Mouse (Mus musculus): ENCODE measurements around the gene Nudt17.
"Not testable (repeated sequence)": the region's sequence is repeated elsewhere in the genome, so short reads cannot be mapped to it uniquely, and the experiment has no call there.

Gene Nudt17

DNA sequence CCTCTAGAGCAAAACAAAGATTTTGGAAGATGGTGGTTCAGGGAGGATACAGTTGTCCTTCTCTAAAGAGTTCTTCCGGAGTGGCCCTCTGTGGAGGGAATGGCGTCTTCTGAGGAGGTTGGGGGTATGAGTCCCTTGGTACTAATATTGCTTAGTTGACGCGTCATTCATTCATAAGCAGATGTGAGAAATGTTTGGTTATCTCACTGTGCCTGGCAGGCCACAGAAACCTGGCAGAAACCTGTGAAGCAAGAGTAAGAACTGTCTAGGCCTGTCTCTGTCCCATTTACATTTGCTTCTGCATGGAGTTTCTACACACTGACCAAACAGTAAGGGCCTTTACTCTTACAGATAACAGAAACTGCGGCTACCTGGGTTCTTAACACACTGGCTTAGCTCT, 36.8 kb downstream of the Nudt17 start:
- in situ Hi-C loops (cut with MboI, MseI), result no loop called here

DNA sequence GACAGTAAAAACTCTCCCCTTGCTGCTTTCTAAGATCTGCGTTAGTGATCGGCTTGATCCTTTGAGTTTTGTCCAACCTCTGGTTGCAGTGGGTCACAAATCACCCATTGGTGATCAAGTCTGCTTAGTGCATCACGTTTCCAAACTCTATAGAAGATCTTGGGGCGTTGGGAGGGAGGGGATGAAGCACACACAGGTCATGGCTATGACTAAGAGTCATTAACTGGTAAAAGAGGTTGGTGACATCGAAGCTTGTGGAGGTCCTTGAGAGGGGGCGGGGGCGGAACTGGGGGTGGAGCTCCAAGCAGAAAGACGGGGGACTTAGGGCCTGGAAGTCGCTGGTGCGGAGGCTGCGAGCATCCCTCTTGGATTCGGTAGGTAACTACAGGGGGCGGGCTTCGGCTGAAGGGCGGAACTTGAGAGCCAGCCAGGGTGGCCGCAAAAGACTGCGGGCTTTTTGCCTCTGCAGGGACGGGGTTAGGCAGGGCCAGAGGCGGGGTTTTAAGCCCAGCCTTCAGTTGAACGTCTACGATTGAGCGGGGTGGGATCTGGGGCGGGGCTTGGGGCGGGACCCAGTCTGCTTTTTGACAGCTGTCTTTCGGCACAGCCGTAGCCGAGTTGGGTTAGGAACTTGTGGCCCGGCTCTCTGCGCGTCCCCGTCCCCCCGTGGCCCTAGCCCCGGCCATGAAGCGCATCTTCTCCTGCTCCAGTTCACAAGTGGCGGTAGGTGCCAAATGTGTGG, 38.5 kb downstream of the Nudt17 start, which contains the start of gene Ankrd35:
Gene Ankrd35, plus strand, starts transcription at position 405 of the 742 bp plus-strand sequence.
- in situ Hi-C loops (cut with MboI, MseI), result no loop called here

DNA sequence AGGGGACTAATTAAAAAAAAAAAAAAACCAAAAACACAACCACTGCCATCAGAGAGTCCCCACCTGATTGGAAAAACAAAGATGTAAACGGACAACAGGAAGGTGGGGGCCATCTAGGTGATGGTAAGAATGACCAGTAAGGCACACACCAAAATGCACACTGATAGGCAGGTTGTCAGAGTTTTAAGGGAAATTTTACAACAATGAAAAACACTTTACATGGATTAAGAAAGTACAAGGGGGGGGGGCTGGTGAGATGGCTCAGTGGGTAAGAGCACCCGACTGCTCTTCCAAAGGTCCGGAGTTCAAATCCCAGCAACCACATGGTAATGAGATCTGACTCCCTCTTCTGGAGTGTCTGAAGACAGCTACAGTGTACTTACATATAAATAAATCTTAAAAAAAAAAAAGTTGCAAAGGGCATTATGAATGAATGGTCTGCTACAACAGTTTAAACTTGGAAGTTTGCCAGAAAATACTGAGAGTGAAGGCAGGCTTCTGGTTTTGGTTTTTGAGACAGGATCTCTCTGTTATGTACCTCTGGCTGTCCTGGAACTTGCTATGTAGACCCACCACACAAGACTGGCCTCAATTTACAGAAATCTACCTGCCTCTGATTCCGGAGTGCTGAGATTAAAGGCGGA, 39.8 kb downstream of the Nudt17 start:
- in situ Hi-C loops (cut with MboI, MseI), result no loop called here

DNA sequence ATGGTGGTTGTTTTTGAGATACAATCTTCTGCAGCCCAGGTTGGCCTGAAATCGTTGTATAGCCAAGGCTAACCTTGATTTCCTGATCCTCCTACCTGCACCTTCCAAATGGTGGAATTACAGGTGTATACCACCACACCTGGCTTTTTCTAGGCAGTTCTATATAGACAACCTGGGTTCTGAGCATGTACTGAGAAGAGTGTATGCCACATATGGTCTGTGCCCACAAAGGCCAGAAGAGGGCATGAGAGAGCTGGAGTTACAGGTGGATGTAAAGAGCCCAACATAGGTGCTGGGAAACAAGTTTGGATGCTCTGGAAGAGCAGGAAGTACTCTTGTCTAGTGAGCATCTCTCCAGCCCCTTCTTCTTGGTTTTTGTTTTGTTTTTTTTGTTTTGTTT, 41.0 kb downstream of the Nudt17 start:
- in situ Hi-C loops (cut with MboI, MseI), result no loop called here

DNA sequence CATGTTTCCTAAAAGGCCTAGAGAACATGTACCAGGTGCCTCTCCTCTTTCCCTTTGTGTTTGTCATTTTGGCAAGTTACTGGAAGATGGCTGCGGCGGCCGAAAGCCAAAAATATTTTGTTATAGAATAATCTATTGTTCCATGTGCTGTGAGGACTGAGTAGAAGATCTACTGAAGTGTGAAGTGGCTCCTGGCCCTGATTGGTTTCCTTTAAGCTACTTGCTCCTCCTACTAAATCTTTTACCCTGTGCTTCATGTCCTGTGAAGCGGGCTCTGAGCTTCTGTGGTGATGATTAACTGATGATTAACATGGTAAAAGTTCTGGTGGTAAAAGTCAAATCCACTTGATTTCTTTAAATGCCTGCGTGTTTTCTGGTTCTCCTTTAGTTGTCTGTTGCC, 41.4 kb downstream of the Nudt17 start:
- in situ Hi-C loops (cut with MboI, MseI), result no loop called here

DNA sequence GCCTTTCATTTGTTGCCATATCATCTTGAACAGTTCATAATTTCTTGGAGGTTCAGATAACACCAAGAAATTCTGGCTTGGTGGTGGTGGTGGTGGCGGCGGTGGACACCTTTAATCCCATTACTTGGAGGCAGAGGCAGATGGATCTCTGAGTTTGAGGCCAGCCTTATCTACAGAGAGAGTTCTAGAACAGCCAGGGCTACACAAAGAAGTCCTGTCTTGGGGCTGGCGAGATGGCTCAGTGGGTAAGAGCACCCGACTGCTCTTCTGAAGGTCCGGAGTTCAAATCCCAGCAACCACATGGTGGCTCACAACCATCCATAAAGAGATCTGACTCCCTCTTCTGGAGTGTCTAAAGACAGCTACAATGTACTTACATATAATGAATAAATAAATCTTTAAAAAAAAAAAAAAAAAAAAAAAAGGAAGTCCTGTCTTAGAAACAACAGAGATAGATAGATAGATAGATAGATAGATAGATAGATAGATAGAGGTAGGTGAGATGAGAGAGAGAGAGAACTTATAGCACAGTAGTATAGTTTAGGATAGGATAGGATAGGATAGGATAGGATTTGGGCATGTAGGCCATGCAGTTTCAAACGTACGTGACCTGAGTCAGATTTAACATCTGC, 42.5 kb downstream of the Nudt17 start:
- in situ Hi-C loops (cut with MboI, MseI), result not testable (repeated sequence)

DNA sequence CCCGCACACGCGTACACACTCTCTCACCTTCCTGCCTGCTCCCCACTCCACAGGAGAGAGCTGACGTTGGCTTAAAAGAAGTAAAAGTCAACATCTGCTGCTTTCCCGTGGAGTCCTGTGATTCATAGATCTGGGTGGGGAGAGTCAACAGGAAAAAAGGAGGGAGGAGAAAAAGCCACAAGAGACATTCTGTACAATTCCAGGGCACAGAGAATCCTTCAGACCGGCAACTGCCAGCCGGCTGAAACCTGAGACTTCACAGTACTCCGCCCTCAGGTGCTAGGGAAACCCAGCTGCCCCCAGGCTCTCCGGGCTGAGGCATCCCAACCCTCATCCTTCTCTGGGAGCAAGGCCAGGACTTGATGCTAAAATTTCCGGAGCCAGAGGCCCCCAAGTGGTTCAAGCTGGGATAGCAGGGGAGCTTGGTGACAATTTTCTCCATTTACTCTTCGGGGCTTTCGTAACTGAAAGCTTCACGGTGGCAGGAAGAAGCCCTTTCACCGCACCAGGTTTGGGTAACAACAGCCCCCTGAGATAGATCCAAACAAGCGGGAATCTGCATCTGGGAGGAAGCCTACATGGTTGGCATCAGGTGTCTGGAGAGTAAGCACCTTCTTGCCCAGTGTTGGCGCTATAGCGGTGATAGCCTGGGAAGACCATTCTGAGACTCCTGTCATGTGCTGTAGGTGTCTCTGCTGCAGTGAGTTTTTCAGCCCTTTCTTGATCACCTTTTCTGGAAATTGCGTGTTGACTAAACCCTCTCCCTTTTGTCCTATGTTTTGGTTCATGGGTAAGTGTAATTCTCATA, 44.7 kb downstream of the Nudt17 start:
- in situ Hi-C loops (cut with MboI, MseI), result no loop called here

DNA sequence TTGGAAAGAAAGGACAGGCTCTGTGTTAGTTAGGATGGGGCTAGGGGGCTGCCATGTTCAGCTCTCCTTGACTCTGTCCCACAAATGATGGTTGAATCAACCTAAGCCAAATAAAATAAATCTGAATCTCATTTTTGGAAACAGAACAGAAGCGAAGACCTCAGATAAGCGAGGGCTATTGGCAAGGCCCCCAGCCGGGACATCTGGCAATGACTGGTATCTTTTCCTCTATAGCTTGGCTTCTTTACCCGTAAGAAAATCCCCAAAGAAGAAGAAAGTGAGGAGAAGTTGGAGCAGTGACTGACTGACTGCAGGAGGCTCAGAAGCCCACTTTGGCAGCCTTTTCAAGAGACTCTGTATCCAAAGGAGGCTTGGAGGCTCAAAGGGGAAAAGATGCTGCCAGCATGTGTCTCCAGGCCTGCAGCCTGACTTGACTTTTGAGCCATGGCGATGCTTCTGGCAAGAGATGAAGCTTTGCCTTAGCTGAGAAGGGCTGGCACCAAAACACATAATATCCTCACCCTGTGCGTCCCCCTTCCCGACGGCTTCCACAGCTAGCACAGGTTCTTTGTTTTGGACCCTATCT, 45.5 kb downstream of the Nudt17 start:
- in situ Hi-C loops (cut with MboI, MseI), result no loop called here

DNA sequence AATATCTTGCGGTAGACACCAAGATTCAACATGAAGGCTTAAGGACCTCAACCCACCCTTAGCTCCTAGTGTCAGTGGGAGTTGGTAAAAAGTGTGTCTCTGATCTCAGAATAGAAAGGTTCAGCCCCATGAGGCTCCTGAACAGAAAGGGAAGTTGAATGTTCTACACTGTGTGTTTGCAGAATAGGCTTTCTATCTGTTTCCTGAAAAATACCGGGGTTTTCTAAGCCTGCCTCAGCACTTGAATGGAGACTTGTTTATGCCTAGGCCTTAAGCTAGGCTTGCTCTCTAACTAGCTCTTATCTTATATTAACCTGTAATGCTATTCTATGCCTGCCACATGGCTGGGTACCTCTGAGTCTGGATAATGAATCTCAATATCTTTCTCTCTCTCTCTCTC, 47.5 kb downstream of the Nudt17 start:
- in situ Hi-C loops (cut with MboI, MseI), result no loop called here
